In genomic region chr10:84373476-84373875, GRCm38 (mm10) we compare ENCODE assay signal across 18 mouse cellular contexts.
DNase-seq lines count a peak whose midpoint lies in the region; ATAC-seq and TF ChIP-seq lines count a peak whose summit lies in the region.
"Had no signal": no experiment of that assay in that cellular context is flagged by ENCODE, and none has a peak within 500 bp of the region (broad histone marks: within the 10 kb centered on the region; RNA-seq: fewer than 3 reads in every experiment).

No protein-coding gene starts in this region.

- H3K36me3 ChIP-seq in forebrain, embryonic 15.5 days: peaks cover 28% of the 10 kb centered on the region
- H3K36me3 ChIP-seq in forebrain, embryonic 10.5 days (replicated peaks): peaks cover 59% of the 10 kb centered on the region

- H3K9ac ChIP-seq in forebrain, embryonic 15.5 days (replicated peaks): no peak overlapping the region
- H3K9ac ChIP-seq: embryonic facial prominence, embryonic 12.5 days; embryonic facial prominence, embryonic 15.5 days; hindbrain, embryonic 15.5 days had no signal

- peak overlapping the region; percentile 73 for H3K27ac ChIP-seq in forebrain, embryonic 15.5 days (replicated peaks)
- H3K27ac ChIP-seq in forebrain, embryonic 10.5 days: no peak overlapping the region
- peak overlapping the region; percentile 96 for H3K27ac ChIP-seq in left cerebral cortex, adult 2 months
- H3K27ac ChIP-seq: embryonic facial prominence, embryonic 12.5 days; embryonic facial prominence, embryonic 15.5 days; heart, adult 2 months; hindbrain, embryonic 15.5 days had no signal

- H3K4me3 ChIP-seq in forebrain, embryonic 15.5 days: no peak overlapping the region
- no peak overlapping the region for H3K4me3 ChIP-seq in forebrain, embryonic 10.5 days
- H3K4me3 ChIP-seq in left cerebral cortex, adult 2 months: no peak overlapping the region
- H3K4me3 ChIP-seq: embryonic facial prominence, embryonic 12.5 days; embryonic facial prominence, embryonic 15.5 days; heart, adult 2 months; hindbrain, embryonic 12.5 days; hindbrain, embryonic 15.5 days had no signal

- TF ChIP-seq CTCF in left cerebral cortex, adult 2 months (IDR thresholded peaks at IDR 0.05): no peak

- H3K4me2 ChIP-seq in forebrain, embryonic 15.5 days (replicated peaks): no peak overlapping the region
- H3K4me2 ChIP-seq: embryonic facial prominence, embryonic 12.5 days; embryonic facial prominence, embryonic 15.5 days; heart, embryonic 11.5 days; hindbrain, embryonic 15.5 days had no signal

- no peaks in the 10 kb centered on the region for H3K27me3 ChIP-seq in forebrain, embryonic 15.5 days
- H3K27me3 ChIP-seq in forebrain, embryonic 10.5 days (ENCODE audit: poor library complexity, severe bottlenecking): no peaks in the 10 kb centered on the region
- H3K27me3 ChIP-seq: embryonic facial prominence, embryonic 12.5 days; embryonic facial prominence, embryonic 15.5 days; hindbrain, embryonic 12.5 days; hindbrain, embryonic 15.5 days had no signal

- intact Hi-C loops in left cerebral cortex, adult 2 months (cut with DNase I): loop anchor here (2.0 kb wide), 1 partner anchor 15 kb away; no protein-coding TSS in a partner anchor
- intact Hi-C loops in left cerebral cortex, postnatal 14 days (cut with DNase I): loop anchor here (5.0 kb wide), 1 partner anchor 64 kb away; no protein-coding TSS in a partner anchor

- WGBS in forebrain, embryonic 15.5 days: 86% methylated on average over 2 of the region's 2 CpGs
- WGBS in forebrain, embryonic 10.5 days: 77% methylated on average over 2 of the region's 2 CpGs

- DNase-seq in forebrain, embryonic 10.5 days (ENCODE audit: extremely low spot score, low spot score): no peak
- DNase-seq in left cerebral cortex, adult 2 months (ENCODE audit: extremely low spot score in 1 of 2, low spot score in 2 of 2): no peak
- DNase-seq in left cerebral cortex, postnatal 14 days (ENCODE audit: low spot score in 2 of 2): no peak
- DNase-seq in testis, postnatal 10 days (ENCODE audit: low spot score): peak; percentile 17
- no peak for DNase-seq in testis, postnatal 14 days (ENCODE audit: low spot score)
- DNase-seq: adrenal gland, adult 2 months; adrenal gland, postnatal 14 days; cerebellum, adult 11 months; cerebellum, adult 8-10 months; gastrocnemius, postnatal 25 days; heart, adult 2 months had no signal

- no peak for ATAC-seq in forebrain, embryonic 15.5 days (replicated peaks)
- ATAC-seq: CD4-positive, CD25-positive, alpha-beta regulatory T cell, adult 4 months had no signal

- H3K9me3 ChIP-seq in forebrain, embryonic 15.5 days: no peaks in the 10 kb centered on the region
- H3K9me3 ChIP-seq in forebrain, embryonic 10.5 days: no peaks in the 10 kb centered on the region
- H3K9me3 ChIP-seq: embryonic facial prominence, embryonic 12.5 days; embryonic facial prominence, embryonic 15.5 days; hindbrain, embryonic 12.5 days; hindbrain, embryonic 15.5 days had no signal

- peaks cover 20% of the 10 kb centered on the region for H3K4me1 ChIP-seq in forebrain, embryonic 15.5 days
- peaks cover 26% of the 10 kb centered on the region for H3K4me1 ChIP-seq in forebrain, embryonic 10.5 days
